Mouse (Mus musculus): Measurements from ENCODE around the gene Eif1ax.

DNA sequence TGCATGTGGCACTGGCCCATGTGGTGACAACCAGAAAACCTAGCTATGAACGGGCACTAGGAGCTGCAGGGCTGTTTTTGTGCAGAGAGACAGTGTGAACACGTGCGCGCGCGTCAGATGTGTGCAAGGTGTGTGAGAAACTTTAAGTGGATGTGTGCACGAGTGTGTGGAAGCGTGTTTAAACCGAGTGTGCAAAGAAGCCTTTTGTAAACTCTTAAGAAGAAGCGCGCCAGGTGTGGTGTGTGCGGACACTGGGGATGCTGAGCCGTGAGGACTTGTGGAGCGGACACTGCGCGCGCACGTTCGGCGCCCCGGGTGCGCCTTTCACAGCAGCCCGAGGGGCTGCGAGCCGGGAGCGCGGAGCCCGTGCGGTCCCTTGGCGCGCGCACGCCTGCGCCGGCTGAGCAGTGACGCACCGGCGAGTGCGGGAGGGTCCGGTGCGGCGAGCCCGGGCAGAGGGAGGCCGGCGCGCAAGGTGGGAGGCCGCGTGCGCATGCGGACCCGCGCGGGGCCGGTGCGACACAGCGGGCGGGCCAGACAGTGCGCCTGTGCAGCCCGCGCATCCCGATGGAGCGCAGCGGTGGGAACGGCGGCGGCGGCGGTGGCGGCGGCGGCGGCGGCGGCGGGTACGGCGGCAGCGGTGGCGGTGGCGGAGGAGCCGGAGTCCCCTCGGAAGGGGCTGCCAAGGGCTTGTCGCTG, 42.3 kb downstream of the Eif1ax start, which contains the start of gene Map7d2:
- TF ChIP-seq POLR2A (IDR thresholded peaks at IDR 0.05; ENCODE audit: low read depth, low read length) (no peak), CTCF (IDR thresholded peaks at IDR 0.05; ENCODE audit: borderline replicate concordance, insufficient read depth, low read length) (no peak)

Measured in embryonic fibroblast, embryonic 13.5 days (primary cell).